Mouse (Mus musculus) heart, postnatal 36 days (tissue): ENCODE results near the gene Vrk3. TPM values are rescaled to one million over a fixed set of nuclear protein-coding genes. Genes with fewer than 3 reads are reported as not detected.
A peak's percentile ranks its signal among the peaks of the same experiment; 100 is the strongest.

Experiments used
- DNase-seq, 2 experiments: peaks; one replicate each; pipeline ENCODE4 v3.0.0; 2021 to 2022
- intact Hi-C: fragments of 180-260 bp; cut with DNase I; formaldehyde crosslinking; loops from one replicate; pipeline ENCODE4 v1.15.1; 2025
- total RNA-seq, 2 experiments: library from RNA; stranded (reverse); gene quantifications; 2 replicates each; pipeline ENCODE4 v1.2.3; 2021

Gene Vrk3
- total RNA-seq, 2 experiments from 2014 or later = 25.3 to 26.7 TPM

DNA sequence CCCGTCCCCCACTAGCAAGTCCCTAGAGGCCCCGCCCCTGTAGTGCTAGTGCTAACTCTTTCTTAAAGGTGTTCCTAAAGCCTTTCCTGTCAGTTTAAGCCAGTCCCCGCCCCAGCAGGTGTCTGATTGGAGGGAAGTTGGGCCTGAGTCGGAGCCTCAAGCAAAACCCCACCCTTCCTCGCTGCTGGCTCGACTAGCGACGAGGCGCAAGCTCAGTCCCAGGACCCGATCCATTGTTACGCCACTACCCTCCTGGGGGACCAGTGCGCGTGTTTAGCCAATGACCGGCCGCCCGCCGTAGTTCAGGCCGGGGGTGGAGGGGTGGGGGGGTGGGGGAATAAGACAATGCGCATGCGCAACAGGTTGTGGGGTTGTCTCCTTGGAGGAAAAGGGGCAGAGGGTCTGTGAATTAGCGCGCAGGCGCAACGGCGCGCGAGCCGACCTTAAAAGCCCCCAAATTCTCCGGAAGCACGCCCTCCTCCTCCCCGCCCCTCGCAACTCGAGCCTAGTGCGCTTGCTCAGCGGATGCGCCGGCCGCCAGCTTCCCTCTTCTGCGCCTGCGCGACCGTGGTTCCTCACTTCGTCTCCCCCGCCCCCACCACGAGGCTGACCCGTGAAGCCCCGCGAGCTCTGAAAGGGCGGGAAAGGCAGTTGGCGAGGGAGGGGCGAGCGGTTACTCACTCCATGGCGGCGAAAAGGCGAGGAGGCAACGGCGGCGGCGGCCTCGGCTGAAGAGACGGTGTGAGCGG is 67.7 kb downstream of the Vrk3 start, which contains the start of the genes Nup62 and Il4i1:
Nup62 (plus strand) TSS at position 368 of the 749 bp plus-strand sequence.
Il4i1 (plus strand) TSS at position 667 of the 749 bp plus-strand sequence.
- intact Hi-C loops = loop anchor here (2.0 kb wide), 1 partner anchor 65 kb away; the partner anchor contains the start of gene Zfp473
- peak; percentile 98 to 99 for DNase-seq

GRCm38 (mm10) chr7:44816470-44817021 is 68.3 kb downstream of the Vrk3 start, which contains the start of gene Atf5:
TSS of gene Atf5 (minus strand) at chr7:44816658.
- DNase-seq = peak; percentile 68 to 81
- intact Hi-C loops = no loop called here

GRCm38 (mm10) chr7:44817441-44817840 is 69.2 kb downstream of the Vrk3 start:
- intact Hi-C loops = no loop called here
- DNase-seq = no peak

- intact Hi-C loops = no loop called here
- DNase-seq = no peak
Observed at GRCm38 (mm10) chr7:44818164-44818563, 70.0 kb downstream of the Vrk3 start.

DNA sequence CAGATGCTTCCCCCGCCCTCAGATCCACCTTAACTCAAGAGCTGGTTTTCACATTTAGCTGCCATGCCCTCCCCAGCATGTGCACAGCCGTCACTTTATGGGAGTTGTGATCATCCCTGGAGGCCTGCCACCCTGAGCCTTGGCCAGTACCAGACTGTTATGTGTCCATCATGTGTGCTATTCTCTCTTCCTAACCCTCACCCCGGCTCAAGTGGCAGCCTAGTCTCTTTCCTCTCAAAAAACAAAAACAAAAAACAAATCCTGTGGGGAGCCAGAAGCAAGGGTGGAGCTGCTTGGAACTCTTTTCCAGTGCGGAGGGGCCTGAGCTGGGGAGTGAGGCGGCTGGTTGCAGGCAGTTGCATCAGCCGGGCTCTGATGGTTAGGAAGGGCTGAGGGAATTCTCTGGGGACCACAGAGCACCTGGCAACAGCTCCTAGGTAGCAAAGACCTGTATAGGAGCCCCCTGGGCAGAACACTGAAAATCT is 70.6 kb downstream of the Vrk3 start:
- intact Hi-C loops = no loop called here
- DNase-seq = peak; percentile 63 to 69

DNA sequence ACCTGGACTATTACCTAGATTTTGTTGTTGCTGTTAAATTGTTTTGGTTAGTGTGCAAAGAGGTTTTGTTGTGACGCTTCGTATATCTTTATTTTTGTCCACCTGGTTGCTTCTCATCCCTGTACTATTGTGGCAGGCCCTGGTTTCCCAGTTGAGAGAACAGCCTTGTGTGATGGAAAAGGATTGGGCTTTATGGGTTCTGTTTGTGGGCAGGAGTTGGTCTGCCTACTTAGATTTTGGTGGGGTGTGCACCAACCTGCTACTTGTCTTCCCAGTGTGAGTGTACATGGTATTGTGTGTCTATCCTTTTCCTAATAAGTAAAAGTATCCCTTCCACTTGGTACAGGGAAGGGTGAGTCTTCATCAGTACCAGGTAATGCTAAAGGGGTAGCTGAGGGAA is 71.2 kb downstream of the Vrk3 start:
- DNase-seq = peak; percentile 1 to 8
- intact Hi-C loops = no loop called here

DNA sequence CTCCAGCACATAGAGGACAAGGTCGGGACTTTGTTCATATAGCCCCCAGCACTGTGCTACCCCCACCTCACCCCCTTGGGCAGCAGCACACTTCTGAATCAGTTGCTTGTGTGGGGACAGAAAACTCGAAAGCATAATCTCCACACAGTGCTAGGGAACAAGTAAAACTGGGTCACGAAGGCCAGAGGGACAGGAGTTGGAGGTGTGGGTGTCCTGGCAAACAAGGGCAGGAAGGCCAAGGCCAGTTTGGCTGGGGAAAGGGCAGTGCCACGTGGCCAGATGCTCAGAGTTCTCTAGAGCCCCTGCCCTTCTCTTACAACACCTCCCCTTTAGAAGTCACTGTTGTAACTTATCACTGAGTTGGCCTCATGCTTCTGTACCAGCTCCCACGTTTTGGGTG is 71.7 kb downstream of the Vrk3 start:
- intact Hi-C loops = no loop called here
- DNase-seq = peak; percentile 8 to 12

GRCm38 (mm10) chr7:44820525-44820924 is 72.3 kb downstream of the Vrk3 start:
- intact Hi-C loops = no loop called here

GRCm38 (mm10) chr7:44821666-44822448 is 73.6 kb downstream of the Vrk3 start:
- intact Hi-C loops = no loop called here
- DNase-seq = peak; percentile 1

More at GRCm38 (mm10) chr7:44820525-44820924, 72.3 kb downstream of the Vrk3 start:
- peak in 1 of 2 experiments; percentile 3 for DNase-seq

DNA sequence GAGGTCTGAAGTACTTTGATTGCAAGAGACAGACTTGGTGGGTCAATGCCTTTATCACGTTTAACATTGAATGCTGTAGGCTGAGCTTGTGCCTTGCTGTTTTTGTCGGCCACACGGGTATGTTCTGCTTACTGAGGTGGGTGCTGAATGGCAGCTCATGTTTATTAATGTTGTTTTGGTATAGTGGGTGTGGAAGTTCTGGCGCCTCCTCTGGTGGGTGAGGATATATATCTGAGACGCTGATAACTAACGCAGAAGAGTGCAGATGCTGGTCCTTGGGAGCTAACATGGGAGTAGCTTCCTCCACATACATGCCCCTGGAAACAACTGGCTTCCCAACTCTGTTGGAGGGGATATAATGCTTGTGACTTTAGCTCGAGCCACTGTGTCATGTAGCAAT is 75.2 kb downstream of the Vrk3 start:
- intact Hi-C loops = no loop called here
- peak in 1 of 2 experiments; percentile 2 for DNase-seq

DNA sequence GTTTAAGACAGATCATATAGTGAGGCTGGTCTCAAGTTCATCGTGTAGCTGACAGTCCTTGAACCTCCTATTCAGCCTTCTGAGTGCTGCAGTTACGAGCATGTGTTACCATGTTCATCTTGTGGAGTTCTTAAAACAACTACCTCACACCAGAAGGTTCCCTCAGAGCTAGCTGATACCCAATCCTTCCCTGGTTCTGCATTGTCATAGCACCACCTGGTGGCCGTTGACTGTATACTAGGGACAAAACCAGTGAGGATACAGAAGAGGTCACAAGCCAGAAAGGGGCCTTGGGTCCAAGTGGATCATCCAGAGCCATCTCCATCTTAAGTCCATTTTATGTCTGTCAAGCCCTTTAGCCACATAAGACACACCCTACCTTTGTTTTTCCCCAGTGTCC is 76.7 kb downstream of the Vrk3 start:
- DNase-seq = peak; percentile 81 to 85
- intact Hi-C loops = loop anchor here (1.0 to 2.0 kb wide), 2 partner anchors 74 to 101 kb away; partner anchors contain the start of gene Zfp473

DNA sequence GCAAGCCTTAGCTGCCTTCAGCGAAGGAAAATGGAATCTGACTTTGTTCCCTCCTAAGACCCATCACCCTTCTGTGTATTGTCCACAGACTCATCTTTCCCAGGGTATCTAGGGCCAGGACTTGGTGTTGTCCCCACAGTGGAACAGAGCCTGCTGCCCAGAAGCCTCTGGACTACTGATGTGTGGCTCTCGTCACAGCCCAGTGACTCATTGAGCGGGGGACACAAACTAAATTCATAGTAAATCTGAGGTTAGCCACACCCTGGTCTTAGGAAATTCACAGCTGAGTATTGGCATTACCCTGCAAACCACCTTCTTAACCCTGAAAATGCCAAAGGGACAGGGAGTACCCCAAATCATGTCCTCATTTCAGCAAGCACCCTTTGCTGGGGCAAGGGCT is 78.6 kb downstream of the Vrk3 start:
- DNase-seq = no peak
- intact Hi-C loops = no loop called here

Other genes with a start within 250 kb of the Vrk3 start
- gene Mybpc2, start 223.8 kb upstream of the Vrk3 start, total RNA-seq = 10 to 100 TPM; 16.5 to 20.1 TPM
- under 1 TPM; 0.31 to 0.51 TPM for gene Spib, start 216.3 kb upstream of the Vrk3 start, total RNA-seq
- 10 to 100 TPM; 11.9 to 14.0 TPM for gene Pold1, start 199.6 kb upstream of the Vrk3 start, total RNA-seq
- 10 to 100 TPM; 48.2 to 50.8 TPM for gene Nr1h2, start 194.5 kb upstream of the Vrk3 start, total RNA-seq
- under 1 TPM; 0.43 to 0.78 TPM for gene Napsa, start 176.0 kb upstream of the Vrk3 start, total RNA-seq
- gene Kcnc3, start 157.7 kb upstream of the Vrk3 start, total RNA-seq = 1 to 10 TPM; 2.0 to 2.3 TPM
- 100 to 1,000 TPM in 1 of 2 experiments, 10 to 100 TPM in 1; 81.8 to 110 TPM for gene Myh14, start 77.6 kb upstream of the Vrk3 start, total RNA-seq
- gene Izumo2, start 39.7 kb upstream of the Vrk3 start, total RNA-seq = not detected
- gene Zfp473, start 2.6 kb downstream of the Vrk3 start, total RNA-seq = under 1 TPM; 0.06 to 0.14 TPM
- 10 to 100 TPM; 21.9 to 28.9 TPM for gene Nup62, start 67.7 kb downstream of the Vrk3 start, total RNA-seq
- under 1 TPM; 0.89 TPM for gene Il4i1, start 68.0 kb downstream of the Vrk3 start, total RNA-seq
- 10 to 100 TPM; 54.3 to 62.0 TPM for gene Atf5, start 68.2 kb downstream of the Vrk3 start, total RNA-seq
- 10 to 100 TPM; 73.6 to 75.4 TPM for gene Akt1s1, start 100.6 kb downstream of the Vrk3 start, total RNA-seq
- 10 to 100 TPM; 58.1 to 59.1 TPM for gene Tbc1d17, start 100.7 kb downstream of the Vrk3 start, total RNA-seq
- gene Pnkp, start 108.7 kb downstream of the Vrk3 start, total RNA-seq = 10 to 100 TPM; 18.6 to 21.1 TPM
- 100 to 1,000 TPM; 158 to 183 TPM for gene Ptov1, start 121.4 kb downstream of the Vrk3 start, total RNA-seq
- 10 to 100 TPM; 76.9 to 81.1 TPM for gene Med25, start 144.3 kb downstream of the Vrk3 start, total RNA-seq
- gene Fuz, start 147.7 kb downstream of the Vrk3 start, total RNA-seq = 10 to 100 TPM; 16.9 to 17.5 TPM
- gene Ap2a1, start 181.1 kb downstream of the Vrk3 start, total RNA-seq = 10 to 100 TPM; 69.8 to 72.0 TPM
- gene Tsks, start 194.8 kb downstream of the Vrk3 start, total RNA-seq = not detected
- 1 to 10 TPM; 1.4 to 2.1 TPM for gene Cpt1c, start 226.4 kb downstream of the Vrk3 start, total RNA-seq
- 100 to 1,000 TPM; 104 to 107 TPM for gene Prmt1, start 238.2 kb downstream of the Vrk3 start, total RNA-seq
- 10 to 100 TPM; 27.3 to 31.7 TPM for gene Irf3, start 249.2 kb downstream of the Vrk3 start, total RNA-seq